Mouse (Mus musculus) frontal cortex, adult (tissue): ENCODE measurements around the gene Map2k7.
"Not testable (repeated sequence)": the region's sequence is repeated elsewhere in the genome, so short reads cannot be mapped to it uniquely, and the experiment has no call there.

ENCODE experiments used
- ATAC-seq: cut with Nextera tagmentation; 2 replicates; pipeline ENCODE4 v1.9.2; 2017; ENCODE audit warnings: mild to moderate bottlenecking, moderate library complexity, mixed read lengths; ENCODE audit not compliant: low TSS enrichment

Gene Map2k7

DNA sequence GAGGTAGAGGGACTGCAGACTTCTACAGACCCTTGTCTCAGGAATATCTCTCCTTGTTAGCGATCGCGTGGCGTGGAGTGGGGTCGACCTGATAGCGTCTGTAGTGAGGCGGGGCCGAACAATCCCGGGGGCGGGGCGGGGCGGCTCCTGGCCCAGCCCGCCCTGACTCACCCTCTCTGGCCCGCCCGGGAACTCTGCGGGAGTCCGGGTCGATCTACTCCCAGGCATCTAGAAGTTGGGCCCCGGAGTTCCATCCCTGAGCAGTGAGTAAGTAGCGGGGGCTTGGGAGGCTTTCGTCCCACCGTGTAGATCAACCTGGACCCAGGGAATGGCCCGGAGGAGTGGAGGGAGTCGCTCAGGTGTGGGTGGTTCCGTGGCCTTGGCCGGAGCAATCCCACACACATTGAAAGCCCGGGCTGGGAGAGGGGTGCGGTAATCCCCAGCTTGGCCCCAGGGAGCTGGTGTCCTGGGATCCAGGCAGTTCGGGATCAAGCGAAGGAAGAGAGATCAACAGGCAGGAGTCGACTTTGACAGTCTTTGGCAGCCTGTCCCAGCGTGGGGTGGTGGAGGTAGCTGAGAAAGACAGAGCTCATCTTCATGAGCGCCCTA lies 11.7 kb upstream of the Map2k7 start, which contains the start of gene Lrrc8e:
Gene Lrrc8e, plus strand, starts transcription at position 89 of the 609 bp plus-strand sequence.
- no peak; the same call in 1 of the 2 replicates for ATAC-seq

DNA sequence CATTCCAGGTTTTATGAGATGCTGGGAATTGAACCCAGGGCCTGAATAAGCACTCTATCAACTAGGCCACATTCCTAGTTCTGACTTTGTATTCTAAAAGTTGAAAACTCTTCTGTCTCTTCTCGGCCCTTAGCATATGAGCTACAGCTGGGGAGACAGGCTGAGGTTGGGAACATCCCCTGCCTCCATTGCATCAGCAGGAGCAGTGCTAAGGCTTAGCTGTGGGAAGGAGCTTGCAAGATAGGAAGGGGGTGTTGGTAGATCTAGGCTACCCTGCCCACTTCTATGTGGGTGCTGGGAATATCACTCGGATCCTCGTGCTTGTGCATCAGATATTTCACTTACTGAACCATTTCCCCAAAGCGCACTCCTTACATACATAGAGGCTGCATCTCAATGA lies 10.6 kb upstream of the Map2k7 start:
- ATAC-seq: no peak

DNA sequence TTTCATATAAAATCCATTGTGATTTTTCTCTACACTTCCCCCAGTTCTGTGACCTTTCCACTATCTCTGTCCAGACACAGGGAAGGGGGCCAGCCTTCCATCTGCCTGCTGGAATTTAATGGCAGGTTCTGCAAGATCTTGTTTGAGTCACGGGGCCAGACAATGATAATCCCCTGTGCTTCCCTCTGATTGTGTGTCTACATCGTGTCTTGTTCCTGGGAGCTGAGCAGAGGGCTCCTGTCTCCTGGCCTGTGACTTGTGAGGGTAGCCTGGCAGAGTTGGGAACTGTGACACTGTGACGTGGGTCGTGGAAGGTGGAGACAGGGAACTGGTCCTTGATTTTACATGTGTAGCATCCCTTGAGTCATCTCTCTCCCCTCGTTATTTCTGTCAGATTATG lies 8.8 kb upstream of the Map2k7 start:
- ATAC-seq: no peak

DNA sequence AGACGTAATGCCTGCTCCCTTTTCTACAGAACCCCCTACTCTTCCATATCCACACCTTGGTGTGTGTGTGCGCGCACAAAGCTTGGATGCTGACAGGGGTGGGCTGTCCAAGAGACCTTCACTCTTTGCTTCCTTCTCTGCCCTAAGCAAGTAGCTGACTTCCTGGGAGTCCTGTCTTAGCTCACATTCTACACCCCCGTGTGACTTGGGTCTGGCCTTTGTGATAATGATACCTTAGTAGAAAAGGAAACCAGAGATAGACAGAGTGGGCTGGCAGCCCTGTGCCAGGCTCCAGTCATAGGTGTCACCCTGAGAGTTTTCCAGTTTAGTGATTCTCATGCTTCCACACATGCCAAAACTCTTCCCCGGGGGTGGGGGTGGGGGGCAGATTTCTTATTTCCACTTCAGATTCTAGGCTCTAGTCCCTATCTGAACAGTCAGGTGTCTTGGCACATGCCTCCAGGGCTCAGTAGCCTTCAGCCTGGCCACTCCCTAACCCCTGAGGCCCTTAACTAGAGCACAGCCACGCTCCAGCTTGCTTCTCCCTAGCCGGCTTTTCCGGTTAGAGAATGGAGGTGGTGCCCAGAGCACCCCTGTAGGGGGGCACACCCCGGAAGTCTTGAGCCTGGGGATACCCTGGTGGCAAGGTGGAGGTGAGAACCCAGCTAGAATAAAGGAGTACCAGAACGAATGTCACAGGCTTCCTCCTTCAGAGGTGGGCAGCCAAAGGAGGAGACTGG lies 7.8 kb upstream of the Map2k7 start:
- ATAC-seq: no peak

DNA sequence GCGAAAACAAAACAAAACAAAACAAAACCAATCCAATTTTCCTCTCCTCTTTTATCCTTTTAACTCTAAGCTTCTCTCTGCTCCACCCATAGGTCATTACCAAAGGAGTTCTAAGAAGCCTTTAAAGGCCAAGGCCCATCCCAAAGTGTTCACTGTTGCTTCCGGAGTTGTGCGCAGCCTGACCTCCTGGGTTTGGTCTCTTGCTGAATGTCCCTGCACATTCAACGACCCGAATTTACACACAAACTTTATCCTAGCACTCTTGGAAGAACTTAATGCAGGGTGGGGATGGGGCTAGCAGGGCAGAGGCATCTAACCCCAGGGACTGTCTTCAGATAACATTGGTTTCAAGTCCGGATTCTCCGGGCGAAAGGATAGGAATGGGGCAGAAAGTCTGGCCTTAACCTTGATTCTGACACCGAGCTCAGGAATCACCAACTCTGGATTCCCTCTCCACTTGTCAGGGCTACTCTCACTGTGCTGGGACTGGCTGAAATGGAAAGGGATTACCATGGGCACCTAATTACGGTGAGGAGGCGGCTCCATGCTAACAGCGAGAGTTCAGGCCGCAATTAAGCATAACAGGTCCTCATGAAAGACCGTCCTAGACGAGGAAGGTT lies 616 bp upstream of the Map2k7 start:
- ATAC-seq: no peak; the same call in 1 of the 2 replicates

DNA sequence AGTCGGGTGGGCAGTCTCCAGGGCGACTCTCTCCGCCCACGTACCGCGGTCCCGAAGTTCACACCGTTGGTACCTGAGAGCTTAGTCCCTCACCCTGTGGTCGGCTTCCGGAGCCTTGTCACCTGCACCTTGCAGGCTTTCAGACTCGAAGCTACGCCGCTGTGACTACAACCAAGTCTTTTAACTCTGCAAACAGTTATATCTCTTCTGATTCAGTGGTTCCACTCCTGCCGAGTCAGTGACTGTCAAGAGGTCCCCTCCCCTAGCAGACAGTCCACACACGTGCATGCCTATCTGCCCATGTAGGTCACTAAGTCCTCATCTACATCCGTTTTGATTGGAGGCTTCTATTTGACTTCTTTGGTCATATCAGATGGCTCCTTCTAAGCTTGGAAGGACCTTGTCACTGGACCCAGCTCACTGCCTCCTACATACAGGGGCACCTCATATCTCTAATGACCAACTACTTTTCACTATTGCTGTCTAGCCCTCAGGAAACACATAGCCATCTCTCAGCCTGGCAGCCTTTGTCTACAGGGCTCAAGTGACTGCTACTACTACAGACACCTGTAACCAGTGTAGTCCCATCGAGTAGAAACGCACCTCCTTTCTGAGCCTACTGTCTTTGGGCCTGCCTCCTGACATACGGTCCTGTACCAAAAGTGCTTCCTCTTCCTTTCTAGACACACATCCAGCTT lies 802 bp downstream of the Map2k7 start:
- ATAC-seq: no peak

DNA sequence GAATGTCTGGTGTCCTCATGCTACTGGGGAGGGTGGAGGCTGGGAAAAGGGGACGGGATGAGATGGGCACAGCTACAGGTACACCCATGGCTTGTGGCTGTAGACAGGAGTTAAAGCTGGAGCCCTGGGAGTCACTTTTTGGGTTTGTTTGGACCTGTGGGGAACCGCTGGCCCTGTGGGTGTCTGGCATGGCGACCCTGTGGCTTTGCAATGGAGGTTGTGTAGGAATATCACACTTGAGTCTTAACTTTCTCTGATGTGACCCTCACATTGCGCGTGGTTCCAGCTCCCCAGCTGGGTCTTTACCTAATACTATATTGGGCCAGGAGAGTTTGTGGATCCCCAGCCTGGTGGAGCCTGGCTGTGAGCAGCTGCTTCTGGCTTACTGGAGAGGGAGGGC lies 6.5 kb downstream of the Map2k7 start:
- ATAC-seq: no peak

DNA sequence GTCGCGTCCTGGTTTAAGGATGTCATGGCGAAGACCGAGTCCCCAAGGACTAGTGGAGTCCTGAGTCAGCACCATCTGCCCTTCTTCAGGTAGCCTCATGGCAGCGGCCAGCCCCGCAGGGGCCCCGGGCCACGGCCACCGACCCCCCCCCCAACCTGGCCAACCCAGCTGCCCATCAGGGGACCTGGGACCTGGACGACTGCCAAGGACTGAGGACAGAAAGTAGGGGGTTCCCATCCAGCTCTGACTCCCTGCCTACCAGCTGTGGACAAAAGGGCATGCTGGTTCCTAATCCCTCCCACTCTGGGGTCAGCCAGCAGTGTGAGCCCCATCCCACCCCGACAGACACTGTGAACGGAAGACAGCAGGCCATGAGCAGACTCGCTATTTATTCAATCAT lies 7.2 kb downstream of the Map2k7 start:
- ATAC-seq: no peak

DNA sequence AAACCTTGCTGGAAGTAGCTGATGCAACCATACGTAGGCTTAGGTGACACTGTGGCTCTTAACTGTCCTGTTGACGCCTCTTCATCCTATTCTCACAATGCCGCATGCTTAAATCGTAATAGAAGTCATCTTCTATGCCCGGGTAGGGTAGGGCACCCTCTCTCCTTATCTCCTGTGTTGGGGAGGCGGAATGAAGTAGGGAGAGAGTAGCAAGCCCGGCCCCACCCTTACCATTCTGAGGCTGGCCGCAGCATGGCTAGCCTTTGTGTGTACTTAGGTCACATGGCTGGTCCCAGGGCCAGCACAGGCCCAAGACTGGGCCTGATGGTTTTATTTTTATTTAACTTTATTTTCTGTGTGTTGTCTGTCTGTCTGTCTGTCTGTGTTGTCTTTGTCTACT lies 8.7 kb downstream of the Map2k7 start:
- no peak for ATAC-seq

DNA sequence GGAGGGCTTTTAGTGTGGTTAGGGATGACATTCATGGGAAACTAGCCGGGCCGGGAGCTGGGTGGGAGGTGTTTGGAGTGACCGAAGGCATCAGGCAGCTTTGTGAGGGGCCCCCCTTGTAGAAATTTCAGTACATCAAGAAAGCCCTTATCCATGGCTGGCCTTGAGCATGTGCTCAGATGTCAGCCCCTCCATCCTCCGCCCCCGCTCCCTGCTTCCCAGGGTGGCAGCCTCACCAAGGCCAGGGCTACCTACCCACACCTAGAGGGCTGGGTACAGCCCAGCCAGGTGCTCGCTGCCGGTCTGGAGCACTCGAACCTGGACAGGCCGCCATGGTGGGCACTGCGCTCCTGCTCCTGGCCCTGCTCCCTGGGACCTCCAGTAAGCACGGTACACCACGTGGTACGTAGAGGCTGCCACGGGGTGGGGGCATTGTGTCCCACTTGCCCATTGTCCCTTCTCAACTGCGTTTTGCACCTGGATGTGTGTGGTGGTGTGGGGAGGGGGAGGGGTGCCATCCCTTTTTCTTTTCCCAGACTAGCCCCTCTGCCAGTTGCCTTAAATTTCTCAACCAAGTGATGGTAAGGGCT lies 9.5 kb downstream of the Map2k7 start, which contains the start of gene Tgfbr3l:
Gene Tgfbr3l, plus strand, starts transcription at position 264 of the 590 bp plus-strand sequence.
- ATAC-seq: no peak

DNA sequence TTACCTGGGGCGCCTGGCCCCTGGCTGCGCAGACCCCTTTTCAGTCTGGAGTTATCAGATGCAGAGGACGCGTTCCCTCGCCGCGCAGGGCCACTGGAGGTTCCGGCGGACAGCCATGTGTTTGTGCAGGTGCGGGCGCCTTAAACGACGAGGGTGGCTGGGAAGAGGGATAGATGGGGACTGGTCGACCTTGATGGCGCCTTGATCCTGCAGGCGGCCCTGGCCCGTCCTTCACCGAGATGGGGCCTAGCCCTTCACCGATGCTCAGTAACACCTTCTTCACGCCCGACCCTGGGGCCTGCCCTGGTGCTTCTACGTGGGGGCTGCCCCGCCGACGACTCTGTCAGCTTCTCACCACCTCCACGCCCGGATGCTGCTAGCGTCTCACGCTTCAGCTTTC lies 10.7 kb downstream of the Map2k7 start:
- ATAC-seq: no peak

DNA sequence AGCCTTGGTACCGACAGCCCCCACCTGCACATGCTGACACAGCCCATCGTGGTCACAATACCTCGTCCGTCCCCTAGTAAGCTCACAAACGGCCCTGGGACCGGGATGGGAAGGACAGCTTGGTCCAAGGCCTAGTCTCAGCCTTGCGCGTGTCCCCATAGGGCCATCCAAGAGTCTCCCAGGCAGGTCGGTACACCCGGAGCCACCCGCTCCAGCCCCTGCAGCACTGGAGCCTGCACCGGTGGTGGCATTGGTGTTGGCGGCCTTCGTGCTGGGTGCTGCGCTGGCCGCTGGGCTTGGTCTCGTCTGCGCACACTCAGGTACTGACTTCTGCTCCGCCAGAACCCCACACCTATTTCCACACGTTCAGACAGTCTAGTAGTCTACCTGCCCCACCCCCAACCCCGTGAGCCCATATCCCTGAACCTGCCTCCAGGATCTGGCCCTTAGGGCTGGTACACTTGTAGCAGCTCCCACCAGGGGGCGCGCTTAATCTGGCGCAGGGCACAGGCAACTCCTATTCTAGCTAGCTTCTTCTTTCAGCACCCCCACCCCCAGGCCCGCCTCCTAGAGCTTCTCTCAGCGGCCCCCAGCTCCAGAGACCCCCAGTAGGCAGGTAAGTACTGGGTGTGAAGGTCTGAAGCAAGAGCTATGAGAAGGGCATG lies 11.9 kb downstream of the Map2k7 start:
- ATAC-seq: peak; percentile 55

DNA sequence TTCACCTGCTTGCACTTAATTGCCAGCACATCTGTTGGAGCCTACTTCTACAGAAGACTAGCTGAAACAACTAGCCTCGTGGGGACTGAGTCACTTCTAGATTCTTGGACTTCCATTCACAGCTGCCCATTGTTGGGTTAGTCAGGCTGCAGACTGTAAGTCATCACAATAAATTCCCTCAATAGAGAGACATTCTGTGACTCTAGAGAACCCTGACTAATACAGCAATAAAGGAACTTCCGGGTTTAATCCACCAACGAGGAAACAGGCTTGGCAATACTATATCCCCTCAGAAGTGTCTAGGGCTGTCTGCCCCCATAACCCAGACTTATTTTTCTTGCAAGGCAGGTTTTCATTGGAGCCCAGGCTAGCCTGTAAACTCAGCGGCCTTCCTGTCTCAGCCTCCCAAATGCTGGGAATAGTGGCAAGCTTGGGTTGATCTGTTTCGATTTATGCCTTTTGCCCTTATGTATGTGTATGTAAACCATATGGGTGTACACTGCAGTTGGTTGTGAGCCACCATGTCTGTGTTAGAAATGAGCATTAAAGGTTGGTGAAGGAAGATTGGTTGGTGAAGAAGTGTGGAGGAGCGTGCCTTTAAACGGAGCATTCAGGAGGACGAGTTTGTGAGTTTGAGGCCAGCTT lies 13.7 kb downstream of the Map2k7 start:
- ATAC-seq: no peak

DNA sequence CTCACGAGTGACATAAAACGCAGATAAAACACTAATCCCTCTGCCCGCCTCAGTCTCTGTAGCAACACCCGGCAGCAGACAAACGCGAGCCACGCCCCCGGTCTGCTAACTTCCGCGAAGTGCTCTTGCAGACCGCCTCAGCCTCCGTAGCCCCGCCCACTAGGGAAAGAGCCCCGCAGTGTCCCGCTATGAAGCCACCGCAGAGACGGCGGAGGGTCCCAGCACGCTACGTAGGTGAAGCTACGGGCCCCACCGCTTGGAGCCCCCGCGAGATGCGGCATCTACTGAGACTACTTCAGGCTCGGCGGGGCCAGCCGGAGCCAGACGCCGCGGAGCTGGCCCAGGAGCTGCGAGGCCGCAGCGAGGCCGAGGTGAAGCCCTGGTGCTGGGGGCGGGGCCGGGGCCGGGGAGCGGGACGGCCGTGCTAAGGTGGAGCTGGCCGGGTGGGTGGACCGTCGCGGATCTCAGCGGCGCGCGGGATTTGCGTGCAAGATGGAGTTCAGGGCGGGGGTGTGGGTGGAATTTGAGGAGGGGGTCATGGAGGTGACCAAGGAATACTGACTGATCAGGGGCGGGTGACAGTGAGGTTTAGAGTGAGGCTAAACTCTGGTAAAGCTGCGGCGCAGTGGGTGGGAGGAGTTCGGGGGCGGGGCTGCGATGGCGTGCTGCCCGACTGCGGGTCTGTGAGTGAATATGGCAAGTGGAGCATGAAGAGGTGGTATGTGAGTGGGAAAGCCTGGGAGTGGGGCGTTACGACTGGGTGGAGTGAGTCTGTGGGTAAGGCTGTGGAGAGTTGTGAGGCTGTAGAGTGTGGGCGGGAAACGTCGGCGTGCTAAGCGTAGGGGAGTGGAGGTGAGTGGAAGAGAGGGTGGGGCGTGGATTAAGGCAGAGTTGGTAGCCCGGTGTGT lies 14.6 kb downstream of the Map2k7 start, which contains the start of gene Snapc2:
Gene Snapc2, plus strand, starts transcription at position 147 of the 908 bp plus-strand sequence.
- ATAC-seq: peak; percentile 45

DNA sequence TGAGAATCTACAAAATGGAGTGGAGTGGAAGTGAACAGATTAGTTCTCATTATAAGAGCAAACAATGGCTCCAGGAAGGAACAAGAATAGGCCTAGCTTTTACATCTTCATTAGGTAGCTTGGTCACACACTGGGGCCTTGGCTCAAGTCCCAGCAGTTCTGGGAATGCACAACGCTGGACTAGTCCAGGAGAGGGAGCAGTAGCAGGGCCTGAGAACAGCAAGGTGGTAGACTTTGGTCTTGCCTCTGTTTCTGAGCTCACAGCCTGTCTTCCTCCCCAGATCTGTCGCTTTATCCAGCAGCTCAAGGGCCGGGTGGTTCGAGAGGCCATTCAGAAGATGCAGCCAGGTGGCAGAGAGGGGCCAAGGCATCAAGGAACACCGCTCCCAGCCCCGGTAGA lies 15.5 kb downstream of the Map2k7 start:
- ATAC-seq: no peak

DNA sequence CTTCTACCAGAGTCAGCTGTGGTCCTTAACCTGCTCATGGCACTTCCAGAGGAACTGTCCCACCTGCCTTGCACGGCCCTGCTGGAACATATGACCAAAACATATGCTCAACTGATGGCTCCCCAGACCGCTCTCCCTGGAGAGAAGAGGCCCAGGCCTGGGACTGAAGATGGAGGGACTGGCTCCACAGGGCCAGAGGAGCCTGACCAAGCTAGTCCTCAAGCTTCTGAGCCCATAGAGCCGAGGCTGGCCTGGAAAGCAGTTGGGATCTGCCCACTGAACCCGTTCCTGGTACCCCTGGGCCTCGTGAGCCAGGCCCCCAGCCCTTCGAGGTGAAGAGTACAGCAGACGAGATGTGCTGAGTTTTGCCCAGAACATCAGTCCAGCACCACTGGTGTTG lies 16.9 kb downstream of the Map2k7 start:
- ATAC-seq: not testable (repeated sequence)

DNA sequence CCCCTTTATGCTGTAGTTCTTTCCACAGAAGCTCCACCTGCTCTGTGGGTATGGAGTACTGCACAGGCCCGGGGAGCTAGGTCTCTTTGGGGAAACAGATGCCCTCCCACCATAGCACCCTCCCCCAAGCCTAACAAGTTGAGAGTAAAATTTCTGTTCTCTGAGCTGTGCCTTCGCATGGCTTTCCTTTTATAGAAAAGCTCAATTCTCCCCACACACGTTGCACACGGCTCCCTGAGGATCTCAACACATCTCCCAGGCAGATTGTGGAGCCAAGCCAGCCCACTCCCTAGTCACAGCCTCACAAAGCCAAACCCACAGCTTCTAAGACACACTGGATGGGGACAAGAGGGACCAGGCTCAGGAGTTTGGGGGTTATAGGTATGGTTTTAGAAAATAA lies 18.4 kb downstream of the Map2k7 start:
- ATAC-seq: peak; percentile 57

DNA sequence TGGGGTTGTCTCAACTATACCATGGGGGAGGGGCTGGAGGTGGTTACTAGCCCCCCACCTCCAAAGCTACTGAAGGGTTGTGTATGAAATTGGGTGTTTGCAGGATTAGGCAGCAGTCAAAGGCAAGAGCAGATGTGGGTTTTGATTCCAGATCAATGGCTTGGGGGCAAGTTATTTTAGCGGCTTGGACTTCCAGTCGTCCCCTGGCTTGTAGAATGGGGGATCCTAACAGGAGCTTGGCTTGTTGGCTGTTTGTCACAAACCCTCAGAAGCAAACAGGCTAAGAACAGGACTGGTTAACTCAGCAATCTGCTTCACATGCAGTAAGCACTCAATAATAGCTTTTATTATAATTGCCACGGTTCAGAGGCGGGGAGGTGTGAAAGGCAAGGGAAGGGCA lies 18.8 kb downstream of the Map2k7 start:
- ATAC-seq: no peak

DNA sequence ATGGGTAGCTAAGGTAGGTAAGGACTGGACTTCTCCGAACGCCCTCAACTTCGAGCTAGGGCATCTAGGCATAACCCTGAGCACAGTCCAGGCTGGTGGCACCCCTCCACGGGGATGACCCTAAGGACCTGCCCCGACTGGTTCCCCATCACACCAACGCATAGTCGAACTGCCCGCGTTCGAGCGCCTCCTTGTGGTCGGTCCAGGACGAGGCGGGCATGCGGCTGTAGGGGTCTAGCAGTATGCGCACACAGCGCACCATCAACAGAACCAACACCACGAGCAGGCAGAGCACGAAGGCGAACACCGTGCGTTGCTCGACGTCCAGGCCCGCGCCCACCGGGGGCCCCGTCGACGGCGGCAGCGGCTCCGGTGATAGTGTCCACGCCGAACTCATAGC lies 19.7 kb downstream of the Map2k7 start:
- ATAC-seq: peak; percentile 17; the same call in 1 of the 2 replicates

DNA sequence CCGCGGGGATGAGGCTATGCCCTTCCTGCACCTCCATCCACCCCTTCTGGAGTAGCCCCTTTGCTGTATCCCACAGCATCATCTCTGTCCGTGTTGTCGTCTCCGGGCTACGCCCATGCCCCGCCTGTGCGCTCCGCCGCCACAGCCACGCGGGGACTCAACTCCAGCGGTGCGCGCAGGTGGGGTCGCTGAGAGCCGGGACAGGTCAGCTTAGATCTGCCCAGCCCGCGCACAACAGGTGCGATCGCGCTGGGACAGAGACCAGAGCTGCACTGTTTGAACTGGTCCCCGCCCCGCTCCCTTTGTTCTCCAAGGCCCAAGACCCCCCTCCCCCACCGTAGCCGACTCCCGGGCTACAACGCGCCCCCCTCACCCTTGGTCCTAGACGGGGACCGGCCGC lies 20.1 kb downstream of the Map2k7 start:
- no peak for ATAC-seq
